Comparison of ENCODE assay signal across 11 mouse cellular contexts in the genomic region with DNA sequence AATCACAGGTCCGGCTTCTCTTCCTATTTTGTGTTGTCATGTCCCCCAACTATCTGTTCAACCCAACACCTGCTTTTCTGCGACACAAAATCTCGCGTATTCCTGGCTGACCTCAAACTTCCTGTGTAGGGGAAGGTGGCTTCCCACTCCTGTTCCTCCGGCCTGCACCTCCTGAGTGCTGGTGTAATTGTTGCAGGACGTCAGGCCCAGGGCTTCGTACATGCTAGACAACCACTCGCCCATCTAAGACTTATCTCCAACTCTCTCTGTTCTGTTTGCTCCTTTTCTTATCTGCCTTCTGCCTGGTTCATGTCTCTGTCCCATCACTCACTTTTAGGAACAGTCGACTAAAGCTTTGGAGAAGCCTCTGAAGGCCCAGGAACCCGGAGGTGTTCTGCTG. TPM values are rescaled to one million over a fixed set of nuclear protein-coding genes. Genes with fewer than 3 reads are reported as not detected.
A peak's percentile ranks its signal among the peaks of the same experiment; 100 is the strongest.
DNase-seq lines count a peak whose midpoint lies in the region; ATAC-seq and TF ChIP-seq lines count a peak whose summit lies in the region.
"Had no signal": no experiment of that assay in that cellular context is flagged by ENCODE, and none has a peak within 500 bp of the region (broad histone marks: within the 10 kb centered on the region; RNA-seq: fewer than 3 reads in every experiment).

No protein-coding gene starts in this region.

- H3K27ac ChIP-seq in embryonic facial prominence, embryonic 13.5 days = no peak overlapping the region
- H3K27ac ChIP-seq in embryonic facial prominence, embryonic 10.5 days (replicated peaks) = no peak overlapping the region
- no peak overlapping the region for H3K27ac ChIP-seq in kidney, embryonic 15.5 days
- H3K27ac ChIP-seq in kidney, adult 2 months (ENCODE audit: insufficient read depth, low read depth, low read length) = no peak overlapping the region
- H3K27ac ChIP-seq in liver, postnatal 0 days (ENCODE audit: low read depth) = no peak overlapping the region

- no peak for ATAC-seq in embryonic facial prominence, embryonic 13.5 days (ENCODE audit: insufficient number of reproducible peaks, insufficient read depth, low FRiP score, low TSS enrichment, low read depth)
- no peak for ATAC-seq in kidney, embryonic 15.5 days (replicated peaks; ENCODE audit: low FRiP score)
- ATAC-seq in liver, postnatal 0 days = no peak

- peaks cover 35% of the 10 kb centered on the region for H3K27me3 ChIP-seq in embryonic facial prominence, embryonic 13.5 days
- peaks cover 54% of the 10 kb centered on the region for H3K27me3 ChIP-seq in embryonic facial prominence, embryonic 10.5 days (replicated peaks; ENCODE audit: low read depth, poor library complexity, severe bottlenecking)
- peaks cover 29% of the 10 kb centered on the region for H3K27me3 ChIP-seq in kidney, embryonic 15.5 days
- H3K27me3 ChIP-seq in kidney, adult 2 months (replicated peaks; ENCODE audit: control insufficient read depth, insufficient read depth, low read length) = 0 out of 2 replicates have a peak, but pooled peaks cover 2% of the 10 kb centered on the region
- H3K27me3 ChIP-seq in liver, postnatal 0 days (ENCODE audit: insufficient read depth, low read length) = peaks cover 11% of the 10 kb centered on the region

- H3K9ac ChIP-seq in embryonic facial prominence, embryonic 13.5 days = 0 out of 2 replicates have a peak overlapping the region, but pooled peaks have one; percentile 51
- no peak overlapping the region for H3K9ac ChIP-seq in kidney, embryonic 15.5 days
- no peak overlapping the region for H3K9ac ChIP-seq in liver, postnatal 0 days (replicated peaks)

- peaks cover 4% of the 10 kb centered on the region; the same call in 1 of the 2 replicates for H3K9me3 ChIP-seq in embryonic facial prominence, embryonic 13.5 days
- no peaks in the 10 kb centered on the region for H3K9me3 ChIP-seq in embryonic facial prominence, embryonic 10.5 days
- no peaks in the 10 kb centered on the region for H3K9me3 ChIP-seq in kidney, embryonic 15.5 days (replicated peaks)
- H3K9me3 ChIP-seq in liver, postnatal 0 days (ENCODE audit: low read length) = no peaks in the 10 kb centered on the region

- TF ChIP-seq POLR2A in kidney, adult 2 months (IDR thresholded peaks at IDR 0.05; ENCODE audit: low read depth, low read length) = no peak

- peak overlapping the region; percentile 20; the same call in 1 of the 2 replicates for H3K4me3 ChIP-seq in embryonic facial prominence, embryonic 13.5 days
- H3K4me3 ChIP-seq in embryonic facial prominence, embryonic 10.5 days = no peak overlapping the region
- no peak overlapping the region for H3K4me3 ChIP-seq in kidney, embryonic 15.5 days (replicated peaks)
- no peak overlapping the region for H3K4me3 ChIP-seq in kidney, adult 2 months (ENCODE audit: insufficient read depth, low read depth, low read length)
- H3K4me3 ChIP-seq in liver, postnatal 0 days (ENCODE audit: low read depth, low read length) = no peak overlapping the region

- DNase-seq in embryonic facial prominence, embryonic 10.5 days (ENCODE audit: low spot score) = no peak
- no peak for DNase-seq in kidney, adult 2 months
- DNase-seq in MEL-GATA-1-ER (ENCODE audit: extremely low read depth, low read depth) = peak; percentile 24
- DNase-seq in liver, postnatal 0 days = no peak
- DNase-seq in gastrocnemius, postnatal 14 days = no peak
- no peak for DNase-seq in right cerebral cortex, adult 2 months (ENCODE audit: low spot score in 2 of 2)
- DNase-seq: cerebellum, postnatal 25 days; heart, postnatal 36 days; lung, postnatal 4 days had no signal

- peak overlapping the region; percentile 44; the same call in 1 of the 2 replicates for H3K4me2 ChIP-seq in embryonic facial prominence, embryonic 13.5 days
- H3K4me2 ChIP-seq in kidney, embryonic 15.5 days = peak overlapping the region; percentile 54; the same call in 1 of the 2 replicates
- peak overlapping the region; percentile 56 for H3K4me2 ChIP-seq in liver, postnatal 0 days (ENCODE audit: low read depth, low read length)

- no peak for TF ChIP-seq CTCF in kidney, adult 2 months (conservative IDR thresholded peaks at IDR 0.05; ENCODE audit: insufficient read depth, insufficient read length, low read depth, low read length)
- TF ChIP-seq CTCF in liver, postnatal 0 days (IDR thresholded peaks at IDR 0.05; ENCODE audit: low read depth) = no peak

- H3K36me3 ChIP-seq in embryonic facial prominence, embryonic 13.5 days = no peaks in the 10 kb centered on the region
- no peaks in the 10 kb centered on the region for H3K36me3 ChIP-seq in embryonic facial prominence, embryonic 10.5 days (replicated peaks)
- no peaks in the 10 kb centered on the region for H3K36me3 ChIP-seq in kidney, embryonic 15.5 days
- no peaks in the 10 kb centered on the region for H3K36me3 ChIP-seq in kidney, adult 2 months (ENCODE audit: control insufficient read depth, insufficient read depth, low read length)
- no peaks in the 10 kb centered on the region for H3K36me3 ChIP-seq in liver, postnatal 0 days (replicated peaks; ENCODE audit: insufficient read depth, low read length)

- 72% methylated on average over 10 of the region's 10 CpGs for WGBS in embryonic facial prominence, embryonic 13.5 days
- WGBS in embryonic facial prominence, embryonic 10.5 days = 74% methylated on average over 10 of the region's 10 CpGs
- WGBS in kidney, embryonic 15.5 days = 64% methylated on average over 10 of the region's 10 CpGs
- 71% methylated on average over 10 of the region's 10 CpGs for WGBS in kidney, adult 2 months
- 27% methylated on average over 10 of the region's 10 CpGs for WGBS in liver, postnatal 0 days (ENCODE audit: insufficient replicate concordance)

- intact Hi-C loops in gastrocnemius, postnatal 14 days (cut with DNase I; ENCODE audit: low total_unique reads) = no loop called here

- peaks cover 14% of the 10 kb centered on the region for H3K4me1 ChIP-seq in embryonic facial prominence, embryonic 13.5 days
- H3K4me1 ChIP-seq in embryonic facial prominence, embryonic 10.5 days = peaks cover 24% of the 10 kb centered on the region
- peaks cover 16% of the 10 kb centered on the region for H3K4me1 ChIP-seq in kidney, embryonic 15.5 days
- no peaks in the 10 kb centered on the region for H3K4me1 ChIP-seq in kidney, adult 2 months (ENCODE audit: control insufficient read depth, insufficient read depth, low read length)
- H3K4me1 ChIP-seq in liver, postnatal 0 days (ENCODE audit: insufficient read depth) = peaks cover 22% of the 10 kb centered on the region; the same call in 1 of the 2 replicates

- no peak for TF ChIP-seq EP300 in liver, postnatal 0 days (IDR thresholded peaks at IDR 0.05; ENCODE audit: low read depth)

RNA-seq across cellular contexts. Expression of a gene that starts 0.9 kb away (rescaled TPM):
- polyA plus RNA-seq in embryonic facial prominence, embryonic 13.5 days (2015; fragmentation: Nextera tagmentation; extraction: Ambion mirVana) = 2.3 and 3.0 TPM in 2 replicates
- polyA plus RNA-seq in embryonic facial prominence, embryonic 10.5 days (2016; fragmentation: Nextera tagmentation; extraction: Ambion mirVana) = 1.2 and 2.0 TPM in 2 replicates
- 0.97 and 1.4 TPM in 2 replicates for polyA plus RNA-seq in kidney, embryonic 15.5 days (2015; fragmentation: Nextera tagmentation; extraction: Ambion mirVana)
- 0.39 and 0.54 TPM in 2 replicates for polyA plus RNA-seq in kidney, adult 2 months (2012; rRNA removed)
- 0.95 and 1.5 TPM in 2 replicates for polyA plus RNA-seq in liver, postnatal 0 days (2015; fragmentation: Nextera tagmentation; extraction: Ambion mirVana)
- total RNA-seq in gastrocnemius, postnatal 14 days (2021) = not detected
- total RNA-seq: heart, postnatal 36 days had no signal

RNA-seq across cellular contexts. Expression of a gene that starts 4.5 kb away (rescaled TPM):
- polyA plus RNA-seq in embryonic facial prominence, embryonic 13.5 days (2015; fragmentation: Nextera tagmentation; extraction: Ambion mirVana) = 221 and 233 TPM in 2 replicates
- polyA plus RNA-seq in embryonic facial prominence, embryonic 10.5 days (2016; fragmentation: Nextera tagmentation; extraction: Ambion mirVana) = 394 and 421 TPM in 2 replicates
- 196 and 207 TPM in 2 replicates for polyA plus RNA-seq in kidney, embryonic 15.5 days (2015; fragmentation: Nextera tagmentation; extraction: Ambion mirVana)
- 10.0 and 13.2 TPM in 2 replicates for polyA plus RNA-seq in kidney, adult 2 months (2012; rRNA removed)
- polyA plus RNA-seq in liver, postnatal 0 days (2015; fragmentation: Nextera tagmentation; extraction: Ambion mirVana) = 15.5 and 20.2 TPM in 2 replicates
- total RNA-seq in gastrocnemius, postnatal 14 days (2021) = 10 to 100 TPM in 1 of 2 experiments, 1 to 10 TPM in 1; 7.1 to 10.9 TPM

RNA-seq across cellular contexts. Expression of a gene that starts 6.4 kb away (rescaled TPM):
- 0.53 and 1.2 TPM in 2 replicates for polyA plus RNA-seq in embryonic facial prominence, embryonic 13.5 days (2015; fragmentation: Nextera tagmentation; extraction: Ambion mirVana)
- 0.62 and 0.67 TPM in 2 replicates for polyA plus RNA-seq in embryonic facial prominence, embryonic 10.5 days (2016; fragmentation: Nextera tagmentation; extraction: Ambion mirVana)
- 0.78 and 1.1 TPM in 2 replicates for polyA plus RNA-seq in kidney, embryonic 15.5 days (2015; fragmentation: Nextera tagmentation; extraction: Ambion mirVana)
- 0.04 and 0.05 TPM in 2 replicates for polyA plus RNA-seq in kidney, adult 2 months (2012; rRNA removed)
- polyA plus RNA-seq in liver, postnatal 0 days (2015; fragmentation: Nextera tagmentation; extraction: Ambion mirVana) = 0.06 TPM in 1 of 2 replicates, not detected in the other
- 1 to 10 TPM; 2.1 to 2.6 TPM for total RNA-seq in gastrocnemius, postnatal 14 days (2021)
- total RNA-seq: heart, postnatal 36 days had no signal

RNA-seq across cellular contexts. Expression of a gene that starts 27.8 kb away (rescaled TPM):
- 1.6 and 2.8 TPM in 2 replicates for polyA plus RNA-seq in embryonic facial prominence, embryonic 13.5 days (2015; fragmentation: Nextera tagmentation; extraction: Ambion mirVana)
- polyA plus RNA-seq in embryonic facial prominence, embryonic 10.5 days (2016; fragmentation: Nextera tagmentation; extraction: Ambion mirVana) = 0.50 and 0.88 TPM in 2 replicates
- polyA plus RNA-seq in kidney, embryonic 15.5 days (2015; fragmentation: Nextera tagmentation; extraction: Ambion mirVana) = 1.2 and 2.4 TPM in 2 replicates
- 7.9 and 30.1 TPM in 2 replicates for polyA plus RNA-seq in kidney, adult 2 months (2012; rRNA removed)
- polyA plus RNA-seq in liver, postnatal 0 days (2015; fragmentation: Nextera tagmentation; extraction: Ambion mirVana) = 29.8 and 31.8 TPM in 2 replicates
- total RNA-seq in gastrocnemius, postnatal 14 days (2021) = 1 to 10 TPM; 1.4 to 1.5 TPM

RNA-seq across cellular contexts. Expression of a gene that starts 29.8 kb away (rescaled TPM):
- polyA plus RNA-seq in embryonic facial prominence, embryonic 13.5 days (2015; fragmentation: Nextera tagmentation; extraction: Ambion mirVana) = 0.17 and 0.29 TPM in 2 replicates
- polyA plus RNA-seq in embryonic facial prominence, embryonic 10.5 days (2016; fragmentation: Nextera tagmentation; extraction: Ambion mirVana) = 0.28 and 0.32 TPM in 2 replicates
- 0.10 and 0.23 TPM in 2 replicates for polyA plus RNA-seq in kidney, embryonic 15.5 days (2015; fragmentation: Nextera tagmentation; extraction: Ambion mirVana)
- polyA plus RNA-seq in kidney, adult 2 months (2012; rRNA removed) = 0.05 TPM in 1 of 2 replicates, not detected in the other
- polyA plus RNA-seq in liver, postnatal 0 days (2015; fragmentation: Nextera tagmentation; extraction: Ambion mirVana) = 0.46 and 0.49 TPM in 2 replicates
- not detected for total RNA-seq in gastrocnemius, postnatal 14 days (2021)
- total RNA-seq: heart, postnatal 36 days had no signal
